Mouse (Mus musculus) embryonic fibroblast, embryonic 13.5 days (primary cell): ENCODE data around the gene Ano1.

Source experiments
- CTCF ChIP-seq: IDR thresholded peaks from 2 replicates; pipeline ENCODE4 v1.5.1; 2011; ENCODE audit warnings: mild to moderate bottlenecking, control low read depth, low read length, moderate library complexity, borderline replicate concordance; ENCODE audit not compliant: insufficient read depth
- POLR2A ChIP-seq: IDR thresholded peaks from 2 replicates; pipeline ENCODE4 v1.6.1; 2011; ENCODE audit warnings: low read depth, mild to moderate bottlenecking, control low read depth, low read length, moderate library complexity

GRCm38 (mm10) chr7:144731182-144731896 is 20.4 kb downstream of the Ano1 start:
- no peak for TF ChIP-seq CTCF
- TF ChIP-seq POLR2A = no peak
